Mouse (Mus musculus) hindbrain, embryonic 14.5 days (tissue): Measurements from ENCODE around the gene Gria2. TPM values are rescaled to one million over a fixed set of nuclear protein-coding genes. Genes with fewer than 3 reads are reported as not detected.

Experiments used
- ATAC-seq: fragments of 200-750 bp; cut with Nextera tagmentation; 2 replicates; pipeline ENCODE4 v1.8.0; 2017; ENCODE audit warnings: moderate number of reproducible peaks, mild to moderate bottlenecking, moderate TSS enrichment, moderate library complexity; ENCODE audit not compliant: low FRiP score
- DNase-seq: peaks from one replicate; pipeline ENCODE4 v3.0.0-alpha.2; 2015; ENCODE audit warnings: low spot score
- H3K27ac ChIP-seq: fragments of 300-500 bp; sonication (generic); 2 replicates; pipeline ENCODE4 v1.5.1; 2014; ENCODE audit warnings: mild to moderate bottlenecking, moderate library complexity
- H3K27me3 ChIP-seq: fragments of 300-500 bp; sonication (generic); 2 replicates; pipeline ENCODE4 v1.6.1; 2014; ENCODE audit warnings: mild to moderate bottlenecking, low read length, mixed read lengths; ENCODE audit not compliant: control insufficient read depth, insufficient read depth
- H3K36me3 ChIP-seq: fragments of 300-500 bp; sonication (generic); replicated peaks from 2 replicates; pipeline ENCODE4 v1.6.1; 2014; ENCODE audit not compliant: control insufficient read depth, insufficient read depth
- H3K4me1 ChIP-seq: fragments of 300-500 bp; sonication (generic); replicated peaks from 2 replicates; pipeline ENCODE4 v1.6.1; 2014; ENCODE audit warnings: antibody characterized with exemption, low read length, mixed read lengths; ENCODE audit not compliant: control insufficient read depth, insufficient read depth
- H3K4me2 ChIP-seq: fragments of 300-500 bp; sonication (generic); replicated peaks from 2 replicates; pipeline ENCODE4 v1.6.1; 2014; ENCODE audit warnings: mild to moderate bottlenecking, moderate library complexity
- H3K4me3 ChIP-seq: fragments of 300-500 bp; sonication (generic); replicated peaks from 2 replicates; pipeline ENCODE4 v1.5.1; 2014; ENCODE audit warnings: mild to moderate bottlenecking, low read length
- H3K9ac ChIP-seq: fragments of 300-500 bp; sonication (generic); 2 replicates; pipeline ENCODE4 v1.6.1; 2014
- H3K9me3 ChIP-seq: fragments of 300-500 bp; sonication (generic); 2 replicates; pipeline ENCODE4 v1.6.1; 2016; ENCODE audit warnings: low read length; ENCODE audit not compliant: control insufficient read depth
- WGBS: fragments of 180-500 bp; shearing (Covaris S2); extraction: QIAGEN DNeasy Blood & Tissue Kit; methylation state at CpG from one replicate; pipeline ENCODE4 v1.1.7; 2014; 5-methylcytosine and 5-hydroxymethylcytosine counted together
- polyA plus RNA-seq: library from polyadenylated mRNA; unstranded; fragments of >200 nt; fragmentation: Nextera tagmentation; extraction: Ambion mirVana; gene quantifications from 2 replicates; pipeline ENCODE4 v1.2.1, GENCODE M21; 2014

Gria2 gene
- 165 and 186 TPM in 2 replicates for polyA plus RNA-seq

DNA sequence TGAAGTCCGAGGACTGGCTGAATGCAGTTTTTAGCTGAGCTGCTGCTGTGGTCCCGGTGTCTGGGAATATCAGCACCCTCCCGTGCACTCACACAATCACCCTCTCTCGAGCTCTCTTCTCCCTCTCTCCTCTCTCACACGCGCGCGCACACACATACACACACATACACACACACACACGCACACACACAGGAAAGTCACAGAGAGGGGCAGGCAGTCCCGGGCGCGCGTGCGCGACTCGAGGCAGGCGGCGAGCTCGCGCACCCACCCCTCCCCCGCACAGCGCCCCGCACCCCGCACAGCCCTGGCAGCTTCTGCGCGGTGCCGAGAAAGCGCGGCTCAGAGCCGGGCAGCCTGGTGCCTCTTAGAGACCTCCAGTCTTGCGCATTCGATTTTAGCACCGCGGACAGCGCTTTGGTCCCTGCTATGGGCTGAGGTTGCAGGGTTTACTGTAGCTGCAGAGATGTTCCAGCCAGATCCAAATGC, at the start of gene Gria2:
Gria2 (minus strand) TSS at position 240 of the 486 bp plus-strand sequence.
- Histone ChIP-seq H3K9me3 (no peaks in the 10 kb centered on the region), H3K27ac (peak within 1 kb of the TSS; percentile 95), H3K27me3 (no peaks in the 10 kb centered on the region), H3K4me2 (peak within 1 kb of the TSS; percentile 64), H3K36me3 (no peaks in the 10 kb centered on the region), H3K4me3 (peak within 1 kb of the TSS; percentile 73), H3K9ac (peak within 1 kb of the TSS; percentile 88), H3K4me1 (peaks cover 19% of the 10 kb centered on the region)
- WGBS: under 1% methylated on average over 34 of the region's 35 CpGs
- DNase-seq (peak; percentile 90), ATAC-seq (peak; percentile 95)

DNA sequence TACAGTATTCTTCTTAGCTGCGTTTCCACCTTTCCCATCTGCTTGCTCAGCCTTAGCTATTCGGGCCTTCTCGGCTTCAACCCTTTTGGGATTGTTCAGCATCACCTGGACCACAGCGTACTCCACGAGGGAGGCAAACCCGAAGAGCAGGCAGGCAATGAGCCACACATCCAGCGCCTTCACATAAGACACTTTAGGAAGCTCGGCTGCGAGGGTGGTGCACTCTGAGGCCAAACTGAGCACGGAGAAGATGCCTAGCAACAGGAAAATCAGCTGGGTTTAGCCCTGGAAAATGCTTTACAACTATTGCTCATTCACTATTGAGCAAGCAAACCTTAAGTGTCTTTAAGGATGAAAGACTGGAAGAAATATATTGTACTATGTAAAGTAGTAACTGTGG, 48.3 kb upstream of the Gria2 start:
- no peaks in the 10 kb centered on the region for H3K9me3 ChIP-seq
- no peak overlapping the region for H3K4me3 ChIP-seq
- H3K4me2 ChIP-seq: no peak overlapping the region
- H3K4me1 ChIP-seq: no peaks in the 10 kb centered on the region
- peaks cover 14% of the 10 kb centered on the region for H3K36me3 ChIP-seq
- DNase-seq (no peak), ATAC-seq (no peak)
- no peak overlapping the region for H3K27ac ChIP-seq
- no peaks in the 10 kb centered on the region for H3K27me3 ChIP-seq
- 86% methylated on average over 10 of the region's 10 CpGs for WGBS
- H3K9ac ChIP-seq: no peak overlapping the region

DNA sequence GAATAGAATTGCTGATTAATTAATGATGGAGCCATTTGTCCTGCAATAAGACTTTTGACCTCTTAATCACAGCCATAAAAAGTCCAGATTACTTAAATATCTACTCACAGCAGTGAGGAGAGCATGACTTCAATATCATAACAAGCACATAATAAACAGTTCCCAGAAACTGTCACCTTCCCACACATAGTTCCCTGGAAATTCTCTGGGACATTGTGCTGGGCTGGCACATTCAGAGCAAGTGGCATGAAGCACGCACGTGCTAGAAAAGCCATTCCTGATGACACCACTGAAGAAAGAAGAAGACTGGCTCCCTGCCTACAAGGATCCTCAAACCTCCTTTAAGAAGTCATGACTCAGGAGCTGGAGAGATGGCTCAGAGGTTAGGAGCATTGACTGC, 43.0 kb upstream of the Gria2 start:
- Histone ChIP-seq H3K27ac (no peak overlapping the region), H3K36me3 (peaks cover 9% of the 10 kb centered on the region), H3K9ac (no peak overlapping the region), H3K4me2 (no peak overlapping the region), H3K4me1 (no peaks in the 10 kb centered on the region), H3K9me3 (no peaks in the 10 kb centered on the region), H3K27me3 (no peaks in the 10 kb centered on the region), H3K4me3 (no peak overlapping the region)
- ATAC-seq (no peak), DNase-seq (no peak)
- 84% methylated on average over 2 of the region's 2 CpGs for WGBS

DNA sequence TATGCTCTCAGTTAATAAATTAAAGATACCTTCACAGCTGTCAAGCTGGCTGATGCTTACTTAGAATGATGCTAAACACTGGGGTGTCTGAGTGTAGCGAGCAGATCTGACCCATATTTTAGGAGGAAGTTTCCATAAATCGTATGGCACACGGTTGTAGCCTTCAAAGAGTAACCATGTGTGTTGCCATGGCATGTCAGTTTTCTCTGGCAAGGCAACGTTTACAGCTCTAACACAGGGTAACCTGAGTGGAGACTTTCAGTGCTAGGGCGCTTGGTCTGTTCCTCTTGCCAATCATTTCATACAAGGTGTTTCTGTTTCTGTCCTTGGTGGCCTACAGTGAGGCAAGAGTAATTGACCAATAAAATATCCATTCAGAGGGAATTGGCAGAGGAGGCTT, 37.2 kb upstream of the Gria2 start:
- Histone ChIP-seq H3K4me3 (no peak overlapping the region), H3K9ac (no peak overlapping the region), H3K27me3 (no peaks in the 10 kb centered on the region), H3K9me3 (no peaks in the 10 kb centered on the region), H3K27ac (no peak overlapping the region), H3K4me2 (no peak overlapping the region), H3K4me1 (no peaks in the 10 kb centered on the region), H3K36me3 (no peaks in the 10 kb centered on the region)
- ATAC-seq (no peak), DNase-seq (no peak)
- WGBS: 86% methylated on average over 5 of the region's 5 CpGs

DNA sequence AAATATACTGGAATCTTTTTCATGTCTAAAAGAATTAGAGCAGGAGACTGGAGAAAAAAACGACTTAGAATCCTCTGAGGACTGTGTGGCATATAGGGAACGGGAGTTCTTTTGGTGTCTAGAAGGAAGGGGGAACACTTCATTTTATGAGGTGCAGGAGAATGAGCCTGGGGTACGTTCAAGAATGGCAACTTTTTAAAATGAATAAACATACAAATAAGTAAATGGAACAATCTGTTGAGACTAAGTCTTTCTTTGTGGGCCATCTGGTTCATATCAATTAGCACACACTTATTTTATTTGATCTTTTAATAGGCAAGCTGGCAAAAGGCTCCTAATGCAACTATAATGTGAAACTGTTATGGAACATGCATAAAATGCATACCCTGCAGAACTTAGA, 34.9 kb upstream of the Gria2 start:
- Histone ChIP-seq H3K27me3 (no peaks in the 10 kb centered on the region), H3K36me3 (no peaks in the 10 kb centered on the region), H3K9ac (no peak overlapping the region), H3K4me1 (no peaks in the 10 kb centered on the region), H3K4me2 (no peak overlapping the region), H3K4me3 (no peak overlapping the region), H3K9me3 (no peaks in the 10 kb centered on the region), H3K27ac (no peak overlapping the region)
- ATAC-seq: no peak
- WGBS: 60% methylated on average over 3 of the region's 3 CpGs
- no peak for DNase-seq

DNA sequence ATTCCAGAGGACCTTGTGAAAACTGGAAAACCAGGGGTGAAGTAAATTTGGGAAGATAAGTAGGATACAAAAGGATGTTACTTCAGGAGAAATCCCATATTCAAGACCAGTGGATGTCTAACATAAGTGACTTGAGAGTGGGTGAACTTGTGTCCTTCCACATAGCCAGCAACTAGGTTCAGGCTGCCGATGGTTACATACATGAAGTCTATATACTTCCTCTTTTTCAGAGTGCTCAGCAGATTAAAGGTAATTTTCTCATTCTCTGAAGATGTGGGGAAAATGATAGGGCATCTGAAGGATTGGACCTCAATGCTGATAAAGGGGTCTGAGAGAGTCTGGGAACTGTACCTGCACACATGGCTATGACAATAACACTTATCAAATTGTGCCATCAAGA, 21.3 kb upstream of the Gria2 start:
- DNase-seq (no peak), ATAC-seq (no peak)
- H3K4me2 ChIP-seq: no peak overlapping the region
- no peak overlapping the region for H3K9ac ChIP-seq
- 97% methylated on average over 1 of the region's 1 CpGs for WGBS
- H3K9me3 ChIP-seq: no peaks in the 10 kb centered on the region
- H3K4me1 ChIP-seq: no peaks in the 10 kb centered on the region
- no peak overlapping the region for H3K4me3 ChIP-seq
- no peaks in the 10 kb centered on the region for H3K27me3 ChIP-seq
- H3K36me3 ChIP-seq: no peaks in the 10 kb centered on the region
- H3K27ac ChIP-seq: no peak overlapping the region

DNA sequence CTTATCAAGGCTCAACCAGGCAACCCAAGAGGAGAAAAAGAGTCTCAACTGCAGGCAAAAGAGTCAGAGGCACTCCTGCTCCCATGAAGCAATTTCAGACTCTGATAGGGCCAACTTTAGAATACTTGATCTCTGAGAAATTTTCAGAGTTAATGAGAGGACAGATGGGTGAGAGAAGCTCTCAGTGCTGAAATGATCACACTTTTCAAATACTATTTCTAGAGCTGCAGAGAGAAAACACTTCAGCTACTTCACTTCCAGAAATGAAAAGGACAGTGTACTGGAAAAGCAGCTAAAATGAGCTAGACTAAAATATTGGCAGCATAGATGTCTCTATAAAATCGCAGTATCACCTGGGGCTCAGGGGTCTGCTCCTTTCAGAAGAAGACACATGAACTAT, 16.0 kb upstream of the Gria2 start:
- H3K4me1 ChIP-seq: no peaks in the 10 kb centered on the region
- H3K9ac ChIP-seq: no peak overlapping the region
- 100% methylated on average over 1 of the region's 1 CpGs for WGBS
- H3K4me3 ChIP-seq: no peak overlapping the region
- H3K27me3 ChIP-seq: no peaks in the 10 kb centered on the region
- no peaks in the 10 kb centered on the region for H3K9me3 ChIP-seq
- H3K27ac ChIP-seq: no peak overlapping the region
- no peak for ATAC-seq
- no peak for DNase-seq
- no peak overlapping the region for H3K4me2 ChIP-seq
- no peaks in the 10 kb centered on the region for H3K36me3 ChIP-seq

DNA sequence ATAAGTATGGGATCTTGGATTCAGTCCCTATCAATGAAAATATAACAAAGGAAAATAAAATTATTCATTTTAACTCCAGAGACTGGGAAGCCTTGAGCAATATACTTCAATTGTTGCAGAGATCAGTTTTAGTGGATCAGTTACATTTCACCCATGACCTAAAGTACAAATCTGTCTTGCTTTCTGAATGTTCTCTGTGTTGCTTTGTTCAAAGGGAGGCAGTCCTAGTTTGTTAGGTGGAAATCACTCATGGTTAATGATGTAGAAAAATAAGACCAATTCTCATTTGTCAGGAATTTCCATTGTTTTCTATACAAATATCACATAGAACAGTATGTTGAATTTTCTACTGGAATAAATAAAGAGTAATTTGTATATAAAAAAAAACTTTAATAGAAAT, 11.1 kb upstream of the Gria2 start:
- DNase-seq (no peak), ATAC-seq (no peak)
- H3K27ac ChIP-seq: no peak overlapping the region
- no peak overlapping the region for H3K4me3 ChIP-seq
- H3K9ac ChIP-seq: no peak overlapping the region
- H3K4me2 ChIP-seq: no peak overlapping the region
- no peaks in the 10 kb centered on the region for H3K27me3 ChIP-seq
- H3K9me3 ChIP-seq: no peaks in the 10 kb centered on the region
- H3K4me1 ChIP-seq: no peaks in the 10 kb centered on the region
- H3K36me3 ChIP-seq: no peaks in the 10 kb centered on the region

DNA sequence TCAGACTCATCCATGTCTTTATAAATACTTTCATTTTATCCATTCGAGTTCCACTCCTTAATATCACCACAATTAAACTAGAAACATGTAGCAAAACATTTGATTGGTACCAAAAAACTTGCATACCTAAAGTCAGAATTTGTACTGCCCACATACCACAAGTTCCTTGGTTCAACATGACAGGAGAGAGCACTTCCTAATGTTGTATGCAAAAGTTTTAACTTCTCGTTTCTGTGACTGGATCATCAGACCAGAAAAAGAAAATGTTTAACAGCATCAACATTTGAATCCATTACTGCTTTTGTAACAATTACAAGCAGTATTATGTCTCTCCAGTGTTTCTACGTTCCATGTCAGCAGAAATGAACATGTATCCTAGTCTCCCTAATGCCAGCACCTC, 9.6 kb upstream of the Gria2 start:
- WGBS: 84% methylated on average over 3 of the region's 3 CpGs
- ATAC-seq: no peak
- Histone ChIP-seq H3K4me1 (no peaks in the 10 kb centered on the region), H3K4me2 (no peak overlapping the region), H3K36me3 (no peaks in the 10 kb centered on the region), H3K27ac (no peak overlapping the region), H3K9me3 (no peaks in the 10 kb centered on the region), H3K27me3 (no peaks in the 10 kb centered on the region), H3K4me3 (no peak overlapping the region), H3K9ac (no peak overlapping the region)
- DNase-seq: no peak

DNA sequence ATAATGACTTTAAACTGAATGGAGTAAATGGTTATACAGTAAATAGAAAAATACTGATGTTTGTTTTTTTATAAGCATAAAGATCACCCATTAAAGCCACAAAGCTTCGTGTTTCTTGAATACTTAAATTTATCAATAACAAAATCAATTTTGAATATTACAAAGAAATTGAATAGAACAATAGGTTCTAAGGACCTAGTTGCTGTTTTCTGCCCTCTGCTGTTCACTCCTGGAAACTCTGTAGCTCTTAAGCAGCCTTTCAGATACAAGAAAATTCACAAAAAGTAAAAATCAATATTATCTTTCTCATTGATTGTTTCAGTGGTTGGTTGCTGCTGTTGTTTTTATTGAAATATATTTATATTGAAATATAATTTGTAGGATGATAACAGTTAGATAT, 2.7 kb upstream of the Gria2 start:
- Histone ChIP-seq H3K9me3 (no peaks in the 10 kb centered on the region), H3K4me3 (no peak overlapping the region), H3K4me1 (no peaks in the 10 kb centered on the region; the same call in 1 of the 2 replicates), H3K36me3 (no peaks in the 10 kb centered on the region), H3K9ac (no peak overlapping the region), H3K4me2 (no peak overlapping the region), H3K27me3 (no peaks in the 10 kb centered on the region), H3K27ac (no peak overlapping the region)
- WGBS: 16% methylated on average over 1 of the region's 1 CpGs
- DNase-seq (peak; percentile 77), ATAC-seq (no peak)
